Mouse (Mus musculus): ENCODE measurements around the gene Olfr1333. TPM values are rescaled to one million over a fixed set of nuclear protein-coding genes. Genes with fewer than 3 reads are reported as not detected.
"Not testable (repeated sequence)": the region's sequence is repeated elsewhere in the genome, so short reads cannot be mapped to it uniquely, and the experiment has no call there.

Gene Olfr1333
- total RNA-seq (2021), result not detected

- intact Hi-C loops (cut with DNase I), result no loop called here
- DNase-seq (ENCODE audit: low spot score in 2 of 2), result no peak
Observed at GRCm38 (mm10) chr4:118836179-118836578, at the start of gene Olfr1333. Olfr1333 (minus strand) TSS chr4:118836279.

- no peak for DNase-seq (ENCODE audit: low spot score in 2 of 2)
- intact Hi-C loops (cut with DNase I), result no loop called here
Observed at GRCm38 (mm10) chr4:118867566-118867965, 31.5 kb upstream of the Olfr1333 start.

DNA sequence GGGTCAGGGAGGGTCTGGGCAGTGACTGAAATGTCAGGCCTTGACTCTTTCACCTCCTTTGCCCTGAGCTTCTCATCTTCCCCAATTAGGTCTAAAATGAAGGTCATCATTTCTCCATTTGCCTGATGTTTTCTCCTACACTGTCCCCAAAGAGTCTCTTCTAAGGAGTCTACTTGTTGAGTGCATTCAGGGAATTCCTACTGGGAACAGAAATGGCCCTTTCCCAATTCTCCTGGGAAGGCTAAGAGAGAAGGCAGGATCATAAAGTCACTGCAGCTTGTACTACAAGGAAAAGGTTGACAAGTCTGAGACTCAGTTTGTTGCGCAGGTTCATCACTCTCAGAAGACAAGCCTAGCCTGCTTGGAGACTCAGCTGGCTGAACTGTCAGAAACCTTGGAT lies 28.3 kb upstream of the Olfr1333 start, which contains the start of gene Olfr1331:
Gene Olfr1331 (plus strand): TSS at position 301 of the 400 bp plus-strand sequence.
- DNase-seq (ENCODE audit: low spot score in 2 of 2), result no peak
- intact Hi-C loops (cut with DNase I), result no loop called here

- DNase-seq (ENCODE audit: low spot score in 2 of 2), result no peak
- intact Hi-C loops (cut with DNase I), result no loop called here
Observed at GRCm38 (mm10) chr4:118862704-118863103, 26.6 kb upstream of the Olfr1333 start.

GRCm38 (mm10) chr4:118861791-118862190 lies 25.7 kb upstream of the Olfr1333 start:
- intact Hi-C loops (cut with DNase I), result no loop called here
- DNase-seq (ENCODE audit: low spot score in 2 of 2), result no peak

DNA sequence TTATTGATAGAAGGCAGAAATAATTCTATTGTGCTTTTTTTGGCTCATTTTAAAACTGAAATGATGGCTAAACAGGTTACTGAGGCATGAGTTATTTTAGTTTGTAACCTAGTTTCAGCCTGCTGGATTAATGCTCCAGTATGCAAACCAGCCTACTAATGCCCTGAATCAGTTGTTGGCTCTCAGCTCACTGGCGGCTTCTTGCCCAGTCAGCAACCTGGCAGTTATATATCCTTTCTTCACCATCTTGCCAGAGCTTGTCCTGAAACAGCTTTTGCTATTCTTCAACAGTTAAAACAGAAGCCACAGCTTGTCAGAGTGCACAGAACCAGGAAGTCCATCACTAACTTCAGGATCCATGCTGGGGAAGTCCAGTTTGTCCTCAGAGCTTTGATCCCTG lies 17.2 kb downstream of the Olfr1333 start:
- intact Hi-C loops (cut with DNase I), result no loop called here
- DNase-seq (ENCODE audit: low spot score in 2 of 2), result no peak

DNA sequence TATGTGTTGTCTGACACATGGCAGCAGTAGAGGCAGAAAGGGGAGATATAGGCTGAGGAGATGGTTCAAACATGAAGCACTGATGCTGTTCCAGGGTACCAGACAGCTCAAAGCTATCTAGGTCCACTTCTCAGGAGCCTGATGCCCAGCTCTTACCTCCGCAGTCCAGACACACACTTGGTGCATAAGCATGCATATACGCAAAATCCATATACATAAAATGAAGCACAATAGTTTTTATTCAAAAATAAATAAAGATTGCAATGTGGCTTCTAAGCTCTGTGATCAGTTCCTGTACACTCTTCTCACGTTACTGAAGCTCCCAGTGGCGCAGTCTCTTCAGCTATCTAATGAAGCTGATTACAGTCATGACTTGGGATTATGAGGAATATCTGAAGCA lies 26.2 kb downstream of the Olfr1333 start, which contains the start of gene Olfr1335:
Gene Olfr1335 (minus strand): TSS at position 101 of the 400 bp plus-strand sequence.
- intact Hi-C loops (cut with DNase I), result no loop called here
- no peak for DNase-seq (ENCODE audit: low spot score in 2 of 2)

DNA sequence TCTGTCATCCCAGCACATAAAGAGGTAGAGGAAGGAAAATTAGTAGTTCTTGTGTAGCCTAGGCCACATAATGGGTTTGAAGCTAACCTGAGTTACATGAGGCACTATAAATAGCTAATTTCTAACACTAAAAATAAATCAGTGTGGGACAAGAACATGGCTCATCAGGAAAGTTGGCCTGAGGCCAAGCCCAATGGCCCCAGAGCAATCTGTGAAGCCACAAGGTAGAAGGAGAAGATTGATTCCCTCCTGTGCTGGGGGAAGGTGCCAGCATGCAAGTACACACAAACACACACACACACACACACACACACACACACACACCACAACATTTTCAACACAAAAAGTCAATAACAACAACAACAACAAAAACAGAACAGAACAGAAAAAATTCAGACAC lies 43.3 kb downstream of the Olfr1333 start:
- intact Hi-C loops (cut with DNase I); DNase-seq (ENCODE audit: low spot score in 2 of 2): not testable (repeated sequence)

- no peak for DNase-seq (ENCODE audit: low spot score in 2 of 2)
- intact Hi-C loops (cut with DNase I), result no loop called here
Observed at GRCm38 (mm10) chr4:118782486-118782885, 53.6 kb downstream of the Olfr1333 start, which contains the start of gene Olfr1337. Olfr1337 (minus strand) TSS chr4:118782586.

Other genes starting within 250 kb of the Olfr1333 start
- under 1 TPM; 0.64 to 0.70 TPM for gene Cfap57, start 215.5 kb downstream of the Olfr1333 start, total RNA-seq (2021)
- 10 to 100 TPM; 53.5 to 62.3 TPM for gene Ebna1bp2, start 215.5 kb downstream of the Olfr1333 start, total RNA-seq (2021)
- not detected for gene Olfr62, start 177.3 kb downstream of the Olfr1333 start, total RNA-seq (2021)
- not detected for gene Olfr1342, start 143.5 kb downstream of the Olfr1333 start, total RNA-seq (2021)
- not detected for gene Olfr1341, start 132.8 kb downstream of the Olfr1333 start, total RNA-seq (2021)
- not detected for gene Olfr1340, start 116.1 kb downstream of the Olfr1333 start, total RNA-seq (2021)
- not detected for gene Olfr1339, start 104.1 kb downstream of the Olfr1333 start, total RNA-seq (2021)
- not detected for gene Olfr1338, start 77.5 kb downstream of the Olfr1333 start, total RNA-seq (2021)
- gene Olfr1337, start 53.7 kb downstream of the Olfr1333 start, total RNA-seq (2021), result not detected
- not detected for gene Olfr1335, start 26.3 kb downstream of the Olfr1333 start, total RNA-seq (2021)
- not detected for gene Olfr1331, start 28.4 kb upstream of the Olfr1333 start, total RNA-seq (2021)
- gene Olfr1330, start 52.3 kb upstream of the Olfr1333 start, total RNA-seq (2021), result not detected
- not detected for gene Olfr1329, start 81.2 kb upstream of the Olfr1333 start, total RNA-seq (2021)
- not detected for gene Olfr1328, start 102.3 kb upstream of the Olfr1333 start, total RNA-seq (2021)
- under 1 TPM; 0.35 to 0.82 TPM for gene Lao1, start 125.3 kb upstream of the Olfr1333 start, total RNA-seq (2021)